Mouse (Mus musculus) heart, embryonic 14.5 days (tissue): ENCODE data around the gene Mob3b. TPM values are rescaled to one million over a fixed set of nuclear protein-coding genes. Genes with fewer than 3 reads are reported as not detected.

Source experiments
- ATAC-seq: fragments of 200-750 bp; cut with Nextera tagmentation; 2 replicates; pipeline ENCODE4 v1.8.0; 2017; ENCODE audit warnings: low read depth, moderate TSS enrichment; ENCODE audit not compliant: insufficient number of reproducible peaks, insufficient read depth, low FRiP score
- H3K27ac ChIP-seq, 2 experiments: fragments of 200-500 bp in 1 of 2; fragments of 300-500 bp in 1 of 2; sonication (generic) in 1 of 2; replicated peaks in 1 of 2; 2 replicates each; pipeline ENCODE4 v1.5.1; 2012 to 2014; ENCODE audit warnings: low read depth in 2 of 2, low read length in 2 of 2, control low read depth in 1 of 2, mild to moderate bottlenecking in 1 of 2, mixed read lengths in 1 of 2; ENCODE audit not compliant: control insufficient read depth in 1 of 2, insufficient read depth in 1 of 2
- H3K27me3 ChIP-seq: fragments of 300-500 bp; sonication (generic); 2 replicates; pipeline ENCODE4 v1.6.1; 2014; ENCODE audit warnings: mild to moderate bottlenecking, low read length, control low read depth; ENCODE audit not compliant: control insufficient read depth, insufficient read depth
- H3K36me3 ChIP-seq: fragments of 300-500 bp; sonication (generic); 2 replicates; pipeline ENCODE4 v1.6.1; 2014; ENCODE audit warnings: mild to moderate bottlenecking, control low read depth, low read length, mixed read lengths; ENCODE audit not compliant: control insufficient read depth, insufficient read depth
- H3K4me1 ChIP-seq, 2 experiments: fragments of 200-500 bp in 1 of 2; fragments of 300-500 bp in 1 of 2; sonication (generic) in 1 of 2; 2 replicates each; pipeline ENCODE4 v1.6.1; 2012 to 2014; ENCODE audit warnings: low read length in 2 of 2, control low read depth in 1 of 2, mixed read lengths in 1 of 2; ENCODE audit not compliant: control insufficient read depth in 2 of 2, insufficient read depth in 2 of 2
- H3K4me2 ChIP-seq: fragments of 300-500 bp; sonication (generic); 2 replicates; pipeline ENCODE4 v1.6.1; 2014; ENCODE audit warnings: mild to moderate bottlenecking, low read length
- H3K4me3 ChIP-seq, 2 experiments: fragments of 200-500 bp in 1 of 2; fragments of 300-500 bp in 1 of 2; sonication (generic) in 1 of 2; 2 replicates each; pipeline ENCODE4 v1.5.1; 2012 to 2014; ENCODE audit warnings: low read length in 2 of 2, mild to moderate bottlenecking in 2 of 2, control low read depth in 1 of 2, low read depth in 1 of 2, moderate library complexity in 1 of 2; ENCODE audit not compliant: control insufficient read depth in 1 of 2, insufficient read depth in 1 of 2
- H3K9ac ChIP-seq: fragments of 300-500 bp; sonication (generic); 2 replicates; pipeline ENCODE4 v1.6.1; 2014; ENCODE audit warnings: mild to moderate bottlenecking, low read length
- H3K9me3 ChIP-seq: fragments of 300-500 bp; sonication (generic); 2 replicates; pipeline ENCODE4 v1.6.1; 2016; ENCODE audit warnings: low read length, control low read depth; ENCODE audit not compliant: control insufficient read depth
- WGBS: fragments of 180-500 bp; shearing (Covaris S2); extraction: QIAGEN DNeasy Blood & Tissue Kit; methylation state at CpG from one replicate; pipeline ENCODE4 v1.1.7; 2014; 5-methylcytosine and 5-hydroxymethylcytosine counted together
- polyA plus RNA-seq: library from polyadenylated mRNA; unstranded; fragments of >200 nt; fragmentation: Nextera tagmentation; extraction: Ambion mirVana; gene quantifications from 2 replicates; pipeline ENCODE4 v1.2.1, GENCODE M21; 2014

Mob3b gene
- polyA plus RNA-seq, 1 experiment from 2014 or later, result 3.5 TPM

GRCm38 (mm10) chr4:35134846-35135611, 22.3 kb downstream of the Mob3b start:
- H3K4me3 ChIP-seq, result no peak overlapping the region
- WGBS, result 81% methylated on average over 15 of the region's 15 CpGs
- H3K9me3 ChIP-seq, result no peaks in the 10 kb centered on the region
- no peaks in the 10 kb centered on the region for H3K27me3 ChIP-seq
- H3K9ac ChIP-seq, result no peak overlapping the region
- H3K4me1 ChIP-seq, result peaks cover 2 to 3% of the 10 kb centered on the region in 2 experiments; a peak in 2 of 4 replicates
- no peaks in the 10 kb centered on the region for H3K36me3 ChIP-seq
- no peak for ATAC-seq
- H3K4me2 ChIP-seq, result no peak overlapping the region
- H3K27ac ChIP-seq, result no peak overlapping the region

- H3K27ac ChIP-seq, result no peak overlapping the region
- WGBS, result 82% methylated on average over 4 of the region's 4 CpGs
- no peak for ATAC-seq
- H3K4me2 ChIP-seq, result no peak overlapping the region
- no peak overlapping the region for H3K4me3 ChIP-seq
- H3K27me3 ChIP-seq, result no peaks in the 10 kb centered on the region
- H3K9me3 ChIP-seq, result no peaks in the 10 kb centered on the region
- no peak overlapping the region for H3K9ac ChIP-seq
- H3K36me3 ChIP-seq, result no peaks in the 10 kb centered on the region
- H3K4me1 ChIP-seq, result peaks cover 2 to 3% of the 10 kb centered on the region in 2 experiments; a peak in 2 of 4 replicates
Observed at GRCm38 (mm10) chr4:35133411-35133810, 23.9 kb downstream of the Mob3b start.

GRCm38 (mm10) chr4:35131592-35131991, 25.7 kb downstream of the Mob3b start:
- H3K4me2 ChIP-seq, result no peak overlapping the region
- 91% methylated on average over 4 of the region's 4 CpGs for WGBS
- no peaks in the 10 kb centered on the region for H3K27me3 ChIP-seq
- no peak overlapping the region for H3K4me3 ChIP-seq
- peaks cover 0 to 2% of the 10 kb centered on the region in 2 experiments; a peak in 2 of 4 replicates for H3K4me1 ChIP-seq
- H3K9ac ChIP-seq, result no peak overlapping the region
- no peak overlapping the region for H3K27ac ChIP-seq
- H3K36me3 ChIP-seq, result no peaks in the 10 kb centered on the region
- no peak for ATAC-seq
- no peaks in the 10 kb centered on the region for H3K9me3 ChIP-seq

- Histone ChIP-seq H3K4me1 (peaks cover 1 to 2% of the 10 kb centered on the region in 2 experiments; a peak in 3 of 4 replicates), H3K4me2 (no peak overlapping the region), H3K27me3 (no peaks in the 10 kb centered on the region), H3K36me3 (no peaks in the 10 kb centered on the region), H3K4me3 (no peak overlapping the region), H3K9me3 (no peaks in the 10 kb centered on the region), H3K27ac (no peak overlapping the region), H3K9ac (no peak overlapping the region)
- peak; percentile 43; the same call in 1 of the 2 replicates for ATAC-seq
- 55% methylated on average over 6 of the region's 6 CpGs for WGBS
Observed at GRCm38 (mm10) chr4:35130411-35130948, 26.8 kb downstream of the Mob3b start.

GRCm38 (mm10) chr4:35127759-35128158, 29.5 kb downstream of the Mob3b start:
- Histone ChIP-seq H3K27ac (no peak overlapping the region), H3K9me3 (no peaks in the 10 kb centered on the region), H3K4me3 (no peak overlapping the region), H3K36me3 (no peaks in the 10 kb centered on the region), H3K4me1 (peaks cover 2 to 6% of the 10 kb centered on the region in 2 experiments; a peak in 3 of 4 replicates), H3K9ac (no peak overlapping the region), H3K4me2 (no peak overlapping the region), H3K27me3 (no peaks in the 10 kb centered on the region)
- 65% methylated on average over 6 of the region's 6 CpGs for WGBS
- no peak for ATAC-seq

- Histone ChIP-seq H3K4me1 (peaks cover 2 to 6% of the 10 kb centered on the region in 2 experiments; a peak in 3 of 4 replicates), H3K9ac (no peak overlapping the region), H3K4me3 (no peak overlapping the region), H3K9me3 (no peaks in the 10 kb centered on the region), H3K27ac (no peak overlapping the region), H3K27me3 (no peaks in the 10 kb centered on the region), H3K36me3 (no peaks in the 10 kb centered on the region), H3K4me2 (no peak overlapping the region)
- 85% methylated on average over 9 of the region's 9 CpGs for WGBS
- ATAC-seq, result no peak
Observed at GRCm38 (mm10) chr4:35126776-35127175, 30.5 kb downstream of the Mob3b start.

GRCm38 (mm10) chr4:35125299-35125777, 31.9 kb downstream of the Mob3b start:
- Histone ChIP-seq H3K27me3 (no peaks in the 10 kb centered on the region), H3K4me3 (no peak overlapping the region), H3K4me2 (no peak overlapping the region), H3K36me3 (no peaks in the 10 kb centered on the region), H3K27ac (no peak overlapping the region), H3K9ac (no peak overlapping the region; the same call in 1 of the 2 replicates), H3K4me1 (peaks cover 2 to 6% of the 10 kb centered on the region in 2 experiments; a peak in 3 of 4 replicates), H3K9me3 (no peaks in the 10 kb centered on the region)
- ATAC-seq, result no peak
- WGBS, result 17% methylated on average over 6 of the region's 6 CpGs
